1 mouse cellular context compared by ENCODE assay signal in genomic region chr8:4258233-4258632, GRCm38 (mm10).
TF ChIP-seq lines count a peak whose summit lies in the region.

No protein-coding gene starts in this region.

TF ChIP-seq in C2C12, 6 proteins besides CTCF, POLR2A, EP300 and RAD21:
- peak; percentile 56 for TF ChIP-seq MAX (IDR thresholded peaks at IDR 0.05)
- TF ChIP-seq MYOD1 (IDR thresholded peaks at IDR 0.05; ENCODE audit: control insufficient read depth, insufficient read length, low read depth) = no peak
